Mouse (Mus musculus) granulocyte monocyte progenitor cell, adult 5-6 weeks (primary cell): ENCODE data around the gene Mmp28. TPM values are rescaled to one million over a fixed set of nuclear protein-coding genes. Genes with fewer than 3 reads are reported as not detected.
A peak's percentile ranks its signal among the peaks of the same experiment; 100 is the strongest.

ENCODE experiments used
- ATAC-seq: replicated peaks from 2 replicates; pipeline ENCODE4 v1.8.0; 2016; ENCODE audit warnings: mild to moderate bottlenecking, moderate TSS enrichment, inconsistent platforms; ENCODE audit not compliant: poor library complexity, severe bottlenecking
- total RNA-seq, 2 experiments: library from RNA; stranded (forward) in 1 of 2; stranded (reverse) in 1 of 2; fragments of 200-712, 200-1000 nt in 1 of 2; fragments of >200 nt in 1 of 2; fragmentation: Nextera tagmentation in 1 of 2; gene quantifications; 2 replicates each; pipeline ENCODE4 v1.2.3; 2014 to 2017

The Mmp28 gene
- total RNA-seq, 2 experiments from 2014 or later = 5.4 to 6.6 TPM

DNA sequence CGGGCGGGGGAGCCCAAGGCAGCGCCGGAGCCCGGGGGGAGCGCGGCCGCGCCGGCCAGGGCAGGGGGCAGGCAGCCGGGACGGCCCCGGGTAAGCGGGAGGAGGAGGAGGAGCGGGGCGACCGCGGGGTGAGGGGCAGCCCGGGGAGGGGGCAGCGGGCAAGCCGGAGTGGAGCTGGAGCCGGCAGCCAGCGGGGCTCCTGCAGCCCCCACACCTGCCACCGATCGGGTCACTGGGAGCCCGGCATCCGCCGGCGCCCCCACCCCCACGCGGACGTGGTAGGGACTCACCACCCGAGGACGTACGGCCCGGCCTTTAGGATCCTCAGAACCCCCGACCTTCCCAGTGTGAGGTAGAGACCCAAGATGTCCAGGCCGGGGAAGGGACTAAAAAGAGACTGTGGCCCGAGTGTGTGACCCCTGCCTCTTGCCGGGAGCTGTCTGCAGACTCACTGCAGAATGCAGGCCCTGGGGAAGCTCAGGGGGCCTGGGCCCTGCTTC lies 53.0 kb downstream of the Mmp28 start:
- ATAC-seq = no peak; the same call in 1 of the 2 replicates

DNA sequence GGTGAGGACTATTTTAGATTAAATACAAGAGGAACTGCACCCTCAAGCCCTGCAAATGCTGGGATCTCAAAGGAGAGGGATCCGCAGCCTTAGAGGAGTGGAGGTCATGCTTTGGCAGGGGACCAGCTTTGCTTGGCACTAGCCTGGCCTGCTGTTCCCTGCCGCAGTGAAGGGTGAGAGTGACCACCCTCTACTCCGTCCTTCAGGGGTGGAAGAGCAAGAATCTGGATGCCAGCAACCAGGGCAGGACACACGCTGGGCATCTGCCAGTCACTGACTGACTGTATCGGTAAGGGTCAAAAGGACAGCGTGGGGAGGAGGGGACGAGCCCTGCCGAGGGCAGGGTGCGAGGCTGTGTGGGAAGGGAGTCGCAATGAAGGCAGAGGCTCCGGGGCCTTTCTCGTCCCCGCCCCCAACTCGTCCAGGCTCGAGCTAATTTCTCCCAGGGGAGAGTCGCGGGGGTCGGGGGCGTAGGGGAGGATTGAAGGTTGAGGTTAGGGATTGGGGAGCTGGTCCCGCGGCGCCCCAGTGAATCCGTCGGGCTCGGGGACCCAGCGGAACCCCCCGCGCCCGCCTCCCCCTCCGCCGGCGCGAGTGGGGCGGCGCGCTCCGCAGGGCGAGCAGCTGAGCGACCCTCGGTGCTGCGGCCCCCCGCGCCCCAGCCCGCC lies 53.6 kb downstream of the Mmp28 start, which contains the start of gene Rasl10b:
Gene Rasl10b (plus strand): TSS at position 51 of the 668 bp plus-strand sequence.
- no peak; the same call in 1 of the 2 replicates for ATAC-seq

DNA sequence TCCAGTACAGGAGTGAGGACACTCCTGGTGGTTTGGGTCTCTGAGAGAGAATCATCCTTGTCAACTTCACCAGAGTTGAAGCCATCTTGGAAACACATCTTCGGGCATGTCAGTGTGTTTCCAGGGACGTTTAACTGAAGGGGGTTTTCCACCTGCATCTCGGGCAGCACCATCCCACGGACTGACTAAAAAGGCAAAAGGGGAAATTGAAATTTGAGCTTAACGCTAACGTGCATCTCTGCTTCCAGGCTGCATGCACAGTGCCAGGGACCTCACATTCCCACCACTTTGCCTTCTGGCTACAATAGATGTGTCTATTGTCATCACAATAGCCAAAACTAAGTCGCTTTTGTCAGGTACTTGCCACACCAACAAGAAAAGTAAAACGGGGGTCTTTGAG lies 54.6 kb downstream of the Mmp28 start:
- ATAC-seq = no peak

DNA sequence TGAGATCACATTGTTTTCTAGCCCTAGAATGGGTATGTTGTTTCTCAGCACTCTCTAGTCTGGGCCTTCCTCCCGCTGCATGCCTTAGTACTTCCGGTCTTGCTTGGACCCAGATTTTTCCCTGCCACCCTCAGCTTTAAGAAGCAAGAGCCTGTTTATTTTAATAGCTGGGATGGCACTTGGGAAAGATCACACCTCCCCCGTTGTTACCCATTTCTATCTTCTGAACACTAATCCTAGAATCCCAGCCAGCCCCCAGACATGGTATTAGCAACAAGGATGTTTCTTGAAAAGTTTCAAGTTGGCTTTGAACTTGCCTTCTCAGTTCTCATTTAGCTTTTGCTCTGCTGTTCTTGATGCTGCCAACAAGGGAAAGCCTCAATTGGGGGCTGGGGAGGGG lies 56.5 kb downstream of the Mmp28 start:
- no peak for ATAC-seq

DNA sequence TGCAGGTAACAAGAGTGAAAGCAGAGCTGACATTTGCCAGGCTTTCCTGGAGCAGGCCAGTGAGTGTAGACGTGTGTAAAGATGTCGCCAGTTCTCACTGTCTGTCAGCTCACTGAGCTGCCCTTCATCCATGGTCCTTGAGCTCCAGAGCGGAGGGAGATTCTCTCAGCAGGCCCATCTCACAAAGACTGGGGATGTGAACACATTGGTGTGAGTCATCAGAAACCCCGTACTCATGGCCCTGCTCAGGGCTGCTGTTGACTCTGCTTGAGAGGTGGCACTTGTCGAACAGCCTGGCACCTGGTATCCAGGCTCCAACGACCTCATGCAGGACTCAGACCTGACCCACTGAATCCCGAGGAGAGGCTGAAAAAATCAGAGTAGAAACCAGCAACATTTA lies 59.1 kb downstream of the Mmp28 start:
- ATAC-seq = no peak

DNA sequence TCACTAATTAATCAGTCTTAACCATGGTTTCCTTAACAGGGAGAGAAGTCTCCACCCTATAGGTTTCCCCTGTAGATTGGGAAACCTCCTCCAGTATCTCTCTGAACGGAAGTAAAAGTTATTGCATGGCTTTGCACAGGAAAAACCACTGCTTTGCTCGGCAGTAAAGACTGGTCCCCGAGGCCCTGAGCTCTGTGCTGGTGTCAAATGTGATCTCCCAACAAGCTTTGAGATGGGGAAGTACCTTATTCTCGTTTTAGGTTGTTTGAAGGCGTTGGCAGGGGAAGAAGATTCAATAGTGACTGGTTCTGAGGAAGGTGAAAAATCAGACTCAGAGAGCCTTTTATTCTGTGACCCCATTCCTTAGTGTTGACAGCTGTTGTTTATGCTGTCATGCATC lies 64.1 kb downstream of the Mmp28 start:
- ATAC-seq = peak; percentile 65

DNA sequence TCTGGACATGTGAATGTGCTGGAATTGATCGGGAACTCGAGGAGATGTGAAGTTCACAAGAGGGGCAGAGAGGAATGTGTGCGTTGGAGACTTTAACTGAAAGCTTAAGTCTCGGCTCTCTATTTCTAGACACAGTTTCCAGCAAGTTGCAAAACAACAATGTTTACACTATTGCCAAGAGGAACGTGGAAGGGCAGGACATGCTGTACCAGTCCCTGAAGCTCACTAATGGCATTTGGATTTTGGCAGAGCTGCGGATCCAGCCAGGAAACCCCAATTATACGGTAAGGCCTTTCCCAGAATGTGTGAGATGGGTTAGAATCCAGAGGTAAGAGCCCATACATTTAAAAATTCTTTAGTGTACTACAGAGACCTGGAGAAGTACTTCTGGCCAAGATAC lies 65.2 kb downstream of the Mmp28 start:
- no peak for ATAC-seq

DNA sequence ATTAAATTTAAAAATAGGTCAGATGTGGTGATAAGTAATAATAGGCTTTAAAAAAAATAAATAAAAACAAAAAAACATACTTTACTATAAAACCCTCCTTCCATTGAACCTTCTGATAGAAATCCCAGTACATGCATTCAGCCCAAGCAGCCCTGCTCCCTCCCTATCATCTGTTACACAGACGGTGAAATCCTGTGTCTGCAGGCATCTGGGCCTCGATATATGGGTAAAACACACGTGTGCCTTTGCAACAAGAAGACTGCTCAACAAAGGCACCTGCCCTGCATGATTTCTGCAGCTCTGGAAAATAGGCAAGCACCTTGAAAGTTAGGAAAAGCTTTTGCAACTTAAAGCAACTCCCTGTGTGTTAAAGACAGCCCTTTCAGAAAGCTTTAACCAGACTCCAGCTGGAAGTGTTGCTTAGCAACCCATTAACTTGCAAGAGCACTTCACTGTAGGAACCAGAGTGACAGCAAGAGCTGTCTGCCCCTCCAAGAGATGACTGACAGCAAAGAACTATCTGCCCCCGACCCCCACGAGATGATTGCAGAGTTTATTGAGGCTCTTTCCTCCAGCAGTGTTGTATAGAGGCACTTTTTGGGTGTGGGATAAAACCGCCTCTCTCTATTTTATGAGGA lies 68.0 kb downstream of the Mmp28 start:
- ATAC-seq = no peak

DNA sequence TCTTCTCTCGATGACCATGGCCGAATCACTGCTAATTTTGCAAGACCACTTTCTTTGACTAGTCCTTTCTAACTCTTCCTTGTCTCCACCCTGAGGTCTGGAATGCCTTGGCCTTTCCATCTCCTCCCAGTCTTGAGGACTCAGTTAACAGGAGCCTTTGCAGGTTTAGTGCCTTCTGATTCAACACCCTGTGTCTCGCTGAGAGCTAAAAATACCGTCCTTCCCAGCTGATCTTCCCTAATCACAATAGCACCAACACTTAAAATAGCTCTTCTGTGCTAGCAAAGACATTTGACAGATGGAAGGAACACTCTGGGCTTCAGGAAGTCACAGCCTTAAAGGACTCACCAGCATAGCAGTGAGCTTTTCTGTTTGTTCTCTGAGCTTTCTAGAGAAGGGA lies 69.8 kb downstream of the Mmp28 start:
- no peak for ATAC-seq

Other genes starting within 250 kb of the Mmp28 start
- not detected in 2 replicates for gene Slfn14, start 176.3 kb downstream of the Mmp28 start, total RNA-seq (2014; fragmentation: Nextera tagmentation)
- not detected in 2 replicates for gene Slfn14, start 176.3 kb downstream of the Mmp28 start, total RNA-seq (2017)
- 60.0 and 68.0 TPM in 2 replicates for gene Ap2b1, start 164.0 kb downstream of the Mmp28 start, total RNA-seq (2014; fragmentation: Nextera tagmentation)
- gene Ap2b1, start 164.0 kb downstream of the Mmp28 start, total RNA-seq (2017) = 46.0 and 60.0 TPM in 2 replicates
- gene Pex12, start 160.5 kb downstream of the Mmp28 start, total RNA-seq (2014; fragmentation: Nextera tagmentation) = 5.8 and 9.0 TPM in 2 replicates
- 6.3 and 6.6 TPM in 2 replicates for gene Pex12, start 160.5 kb downstream of the Mmp28 start, total RNA-seq (2017)
- gene Rasl10b, start 53.9 kb downstream of the Mmp28 start, total RNA-seq (2014; fragmentation: Nextera tagmentation) = not detected in 2 replicates
- gene Rasl10b, start 53.9 kb downstream of the Mmp28 start, total RNA-seq (2017) = 0.09 and 0.41 TPM in 2 replicates
- 0.13 TPM in 1 of 2 replicates, not detected in the other for gene Gas2l2, start 33.6 kb downstream of the Mmp28 start, total RNA-seq (2014; fragmentation: Nextera tagmentation)
- gene Gas2l2, start 33.6 kb downstream of the Mmp28 start, total RNA-seq (2017) = 0.57 TPM in 1 of 2 replicates, not detected in the other
- 33.2 and 34.9 TPM in 2 replicates for gene 1700020L24Rik, start 25.4 kb downstream of the Mmp28 start, total RNA-seq (2014; fragmentation: Nextera tagmentation)
- gene 1700020L24Rik, start 25.4 kb downstream of the Mmp28 start, total RNA-seq (2017) = 79.8 and 113 TPM in 2 replicates
- 62.6 and 66.7 TPM in 2 replicates for gene Taf15, start 10.0 kb upstream of the Mmp28 start, total RNA-seq (2014; fragmentation: Nextera tagmentation)
- 43.8 and 44.1 TPM in 2 replicates for gene Taf15, start 10.0 kb upstream of the Mmp28 start, total RNA-seq (2017)
- not detected in 2 replicates for gene Heatr9, start 59.1 kb upstream of the Mmp28 start, total RNA-seq (2014; fragmentation: Nextera tagmentation)
- gene Heatr9, start 59.1 kb upstream of the Mmp28 start, total RNA-seq (2017) = not detected in 2 replicates
- gene Ccl5, start 67.4 kb upstream of the Mmp28 start, total RNA-seq (2014; fragmentation: Nextera tagmentation) = not detected in 2 replicates
- 2.1 TPM in 1 of 2 replicates, not detected in the other for gene Ccl5, start 67.4 kb upstream of the Mmp28 start, total RNA-seq (2017)
- 189 and 190 TPM in 2 replicates for gene Ccl9, start 115.6 kb upstream of the Mmp28 start, total RNA-seq (2014; fragmentation: Nextera tagmentation)
- 110 and 159 TPM in 2 replicates for gene Ccl9, start 115.6 kb upstream of the Mmp28 start, total RNA-seq (2017)
- 8.8 and 13.4 TPM in 2 replicates for gene Ccl6, start 130.0 kb upstream of the Mmp28 start, total RNA-seq (2014; fragmentation: Nextera tagmentation)
- gene Ccl6, start 130.0 kb upstream of the Mmp28 start, total RNA-seq (2017) = 16.9 and 19.6 TPM in 2 replicates
- gene Rpl9-ps1, start 182.6 kb upstream of the Mmp28 start, total RNA-seq (2014; fragmentation: Nextera tagmentation) = not detected in 2 replicates
- gene Rpl9-ps1, start 182.6 kb upstream of the Mmp28 start, total RNA-seq (2017) = not detected in 2 replicates
- gene Ccl3, start 186.3 kb upstream of the Mmp28 start, total RNA-seq (2014; fragmentation: Nextera tagmentation) = 5.5 and 6.5 TPM in 2 replicates
- 78.6 and 86.4 TPM in 2 replicates for gene Ccl3, start 186.3 kb upstream of the Mmp28 start, total RNA-seq (2017)
- gene Ccl4, start 199.5 kb upstream of the Mmp28 start, total RNA-seq (2014; fragmentation: Nextera tagmentation) = 2.1 TPM in 1 of 2 replicates, not detected in the other
- gene Ccl4, start 199.5 kb upstream of the Mmp28 start, total RNA-seq (2017) = 15.2 and 26.9 TPM in 2 replicates
- 8.9 TPM in 1 of 2 replicates, not detected in the other for gene Wfdc17, start 240.9 kb upstream of the Mmp28 start, total RNA-seq (2014; fragmentation: Nextera tagmentation)
- 1.2 TPM in 1 of 2 replicates, not detected in the other for gene Wfdc17, start 240.9 kb upstream of the Mmp28 start, total RNA-seq (2017)
- not detected in 2 replicates for gene Wfdc18, start 245.9 kb upstream of the Mmp28 start, total RNA-seq (2014; fragmentation: Nextera tagmentation)
- not detected in 2 replicates for gene Wfdc18, start 245.9 kb upstream of the Mmp28 start, total RNA-seq (2017)